Mouse (Mus musculus) CH12.LX (cell line): ENCODE results near the gene Lancl3. TPM values are rescaled to one million over a fixed set of nuclear protein-coding genes. Genes with fewer than 3 reads are reported as not detected.
A peak's percentile ranks its signal among the peaks of the same experiment; 100 is the strongest.

Experiments
- DNase-seq: peaks from one replicate; pipeline ENCODE4 v3.0.0-alpha.2; 2013; ENCODE audit errors: extremely low read depth
- H3K27ac ChIP-seq: 2 replicates; pipeline ENCODE4 v1.5.1; 2012; ENCODE audit warnings: low read depth, mild to moderate bottlenecking, control low read depth, moderate library complexity; ENCODE audit not compliant: insufficient read depth
- H3K27me3 ChIP-seq: replicated peaks from 2 replicates; pipeline ENCODE3; 2012; ENCODE audit warnings: inconsistent platforms
- H3K36me3 ChIP-seq, 2 experiments: replicated peaks in 1 of 2; 2 replicates each; pipeline versions ENCODE3 to v1.6.1; 2012; ENCODE audit warnings: inconsistent platforms in 1 of 2, low read length in 1 of 2, mild to moderate bottlenecking in 1 of 2, mixed read lengths in 1 of 2, moderate library complexity in 1 of 2; ENCODE audit not compliant: control insufficient read depth in 1 of 2, insufficient read depth in 1 of 2
- H3K4me1 ChIP-seq, 2 experiments: 2 replicates each; pipeline ENCODE4 v1.6.1; 2012; ENCODE audit warnings: inconsistent platforms in 1 of 2, moderate library complexity in 1 of 2; ENCODE audit not compliant: insufficient read depth in 2 of 2, control insufficient read depth in 1 of 2
- H3K4me2 ChIP-seq: 2 replicates; pipeline ENCODE4 v1.6.1; 2012; ENCODE audit warnings: low read depth, mild to moderate bottlenecking, control low read depth; ENCODE audit not compliant: poor library complexity, insufficient read depth, severe bottlenecking
- H3K4me3 ChIP-seq, 3 experiments: fragments of 150-350 bp in 1 of 3; sonication (generic) in 1 of 3; replicated peaks in 1 of 3; 2 replicates each; pipeline versions ENCODE3 to v1.5.1; 2011 to 2012; ENCODE audit warnings: low read depth in 2 of 3, low read length in 2 of 3, mild to moderate bottlenecking in 2 of 3, moderate library complexity in 2 of 3, control low read depth in 1 of 3, improper control_type of control experiment in 1 of 3, inconsistent platforms in 1 of 3, mixed read lengths in 1 of 3; ENCODE audit not compliant: poor library complexity in 1 of 3
- H3K79me2 ChIP-seq: replicated peaks from 2 replicates; pipeline ENCODE4 v1.6.1; 2012; ENCODE audit warnings: mild to moderate bottlenecking, moderate library complexity; ENCODE audit not compliant: control insufficient read depth, poor library complexity, insufficient read depth, severe bottlenecking; ENCODE audit errors: extremely low read depth
- H3K9ac ChIP-seq: 2 replicates; pipeline ENCODE4 v1.6.1; 2012; ENCODE audit warnings: low read depth, mild to moderate bottlenecking, control low read depth, moderate library complexity; ENCODE audit not compliant: insufficient read depth
- H3K9me3 ChIP-seq: replicated peaks from 2 replicates; pipeline ENCODE3; 2012; ENCODE audit warnings: low read length, inconsistent platforms, mixed read lengths
- MAX ChIP-seq: IDR thresholded peaks from 2 replicates; pipeline ENCODE4 v1.6.1; 2011; ENCODE audit warnings: low read length, improper control_type of control experiment
- MEF2A ChIP-seq: IDR thresholded peaks from 2 replicates; pipeline ENCODE4 v1.6.1; 2014; ENCODE audit warnings: low read depth, mild to moderate bottlenecking, inconsistent platforms, low read length, improper control_type of control experiment, borderline replicate concordance
- NELFE ChIP-seq: IDR thresholded peaks from 2 replicates; pipeline ENCODE4 v1.6.1; 2011; ENCODE audit warnings: low read depth, low read length, improper control_type of control experiment
- POLR2A ChIP-seq: IDR thresholded peaks from 2 replicates; pipeline ENCODE4 v1.6.1; 2011; ENCODE audit warnings: low read depth, mild to moderate bottlenecking, improper control_type of control experiment, low read length
- RCOR1 ChIP-seq: conservative IDR thresholded peaks from 2 replicates; pipeline ENCODE4 v1.6.1; 2012; ENCODE audit warnings: low read depth, mild to moderate bottlenecking, inconsistent platforms, low read length, improper control_type of control experiment
- USF1 ChIP-seq: IDR thresholded peaks from 2 replicates; pipeline ENCODE4 v1.6.1; 2014; ENCODE audit warnings: low read depth, mild to moderate bottlenecking, inconsistent platforms, low read length, improper control_type of control experiment
- ZMIZ1 ChIP-seq: IDR thresholded peaks from 2 replicates; pipeline ENCODE4 v1.6.1; 2012; ENCODE audit warnings: low read depth, mild to moderate bottlenecking, inconsistent platforms, low read length, improper control_type of control experiment
- dilution Hi-C: fragments of 300-500 bp; cut with MboI; formaldehyde crosslinking; loops from 2 replicates; pipeline ENCODE4 v1.14.3; 2020; ENCODE audit warnings: low sequenced_read_pairs; ENCODE audit not compliant: extremely low pct_unique_long_range_greater_than_20kb, extremely low pct_ligation_motif_present
- in situ Hi-C: fragments of 300-500 bp; cut with MboI; formaldehyde crosslinking; loops from 3 replicates; pipeline ENCODE4 v1.14.3; 2019; ENCODE audit warnings: low sequenced_read_pairs, low pct_ligation_motif_present, low pct_unique_long_range_greater_than_20kb, mixed read lengths
- polyA plus RNA-seq: library from polyadenylated mRNA; unstranded; fragments of >175 nt; gene quantifications from 2 replicates; pipeline ENCODE4 v1.2.1, GENCODE M21; 2012; ENCODE audit warnings: low read depth; ENCODE audit not compliant: insufficient read length
- total RNA-seq, 2 experiments: library from RNA; depleted of rRNA; stranded (reverse); fragments of 300-350 nt in 1 of 2; fragments of >200 nt in 1 of 2; gene quantifications; 2 replicates each; pipeline ENCODE4 v1.2.3; 2012 to 2014

The Lancl3 gene
- total and polyA plus RNA-seq, 3 experiments = 0.07 TPM; not detected in 2

DNA sequence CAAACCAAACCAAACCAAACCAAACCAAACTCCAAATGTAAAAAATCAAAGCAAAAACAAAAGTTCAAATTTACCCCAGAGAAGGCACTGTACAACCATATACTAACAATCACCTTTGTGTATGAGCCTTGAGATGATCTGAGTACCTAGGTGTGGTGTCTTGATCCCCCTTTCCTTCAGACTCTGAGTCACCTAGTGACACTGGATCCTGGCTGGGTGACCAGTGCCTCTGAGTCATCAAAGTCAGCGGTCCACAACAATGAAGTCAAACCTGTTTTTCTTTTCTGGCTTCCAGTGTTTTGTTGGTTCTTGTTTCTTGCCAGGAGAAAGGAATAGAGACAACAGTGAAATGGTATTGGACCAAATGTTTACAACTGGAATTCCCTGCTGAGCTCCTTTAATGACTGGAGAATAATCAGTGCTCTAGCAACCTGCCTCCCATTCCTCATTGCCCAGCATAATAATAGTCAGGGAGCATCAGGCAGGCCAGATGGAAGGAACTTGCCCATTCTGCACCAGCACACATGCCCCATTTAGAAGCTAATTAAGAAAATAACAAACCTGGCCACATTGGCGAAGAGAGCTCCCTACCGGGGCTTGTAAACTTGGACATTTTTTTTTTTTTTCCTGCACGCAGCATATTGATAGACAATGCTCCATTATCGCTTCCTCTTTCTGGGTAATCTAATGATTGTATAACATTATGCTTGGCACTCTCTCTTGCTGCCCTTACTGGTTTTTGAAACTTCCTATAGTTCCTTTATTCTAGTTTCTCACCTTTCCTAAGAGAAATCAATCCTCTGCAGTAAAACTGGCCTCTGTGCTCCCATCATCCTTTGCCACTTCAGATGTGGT lies 41.3 kb downstream of the Lancl3 start:
- Histone ChIP-seq H3K9ac (no peak overlapping the region), H3K79me2 (no peaks in the 10 kb centered on the region), H3K27me3 (no peaks in the 10 kb centered on the region), H3K4me1 (peaks cover 5 to 9% of the 10 kb centered on the region in 2 experiments; a peak in 2 of 4 replicates), H3K36me3 (no peaks in the 10 kb centered on the region), H3K27ac (no peak overlapping the region)
- no peak for DNase-seq
- TF ChIP-seq MAX = no peak
- TF ChIP-seq USF1 = no peak
- no peak for TF ChIP-seq POLR2A
- TF ChIP-seq, all 38 proteins: peak for 0
- Histone ChIP-seq H3K4me3 (no peak overlapping the region), H3K4me2 (no peak overlapping the region), H3K9me3 (no peaks in the 10 kb centered on the region)
- in situ Hi-C loops = no loop called here
- dilution Hi-C loops = no loop called here

DNA sequence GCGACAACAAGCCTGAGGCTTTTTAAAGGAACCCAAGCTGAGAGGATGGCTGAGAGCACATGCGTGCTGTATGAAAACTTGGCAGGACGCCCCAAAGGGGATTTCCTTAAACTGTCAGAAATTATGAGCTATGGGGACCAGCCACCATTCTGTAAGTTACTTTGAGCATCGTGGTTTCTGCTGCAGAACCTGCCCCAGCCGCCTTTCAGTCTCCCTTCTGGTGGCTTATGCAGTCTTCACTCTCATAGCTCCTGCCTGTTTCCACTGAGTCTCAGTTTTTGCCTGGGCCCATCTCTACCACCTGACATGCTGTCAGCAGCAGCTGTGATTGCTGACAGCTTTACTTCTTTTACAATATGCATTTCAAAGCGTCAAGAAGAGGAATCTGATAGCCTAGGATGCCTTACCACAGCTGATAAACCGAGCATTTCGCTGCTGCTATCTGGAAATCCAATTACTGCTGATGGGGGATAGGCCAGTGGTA lies 43.7 kb downstream of the Lancl3 start:
- dilution Hi-C loops = no loop called here

DNA sequence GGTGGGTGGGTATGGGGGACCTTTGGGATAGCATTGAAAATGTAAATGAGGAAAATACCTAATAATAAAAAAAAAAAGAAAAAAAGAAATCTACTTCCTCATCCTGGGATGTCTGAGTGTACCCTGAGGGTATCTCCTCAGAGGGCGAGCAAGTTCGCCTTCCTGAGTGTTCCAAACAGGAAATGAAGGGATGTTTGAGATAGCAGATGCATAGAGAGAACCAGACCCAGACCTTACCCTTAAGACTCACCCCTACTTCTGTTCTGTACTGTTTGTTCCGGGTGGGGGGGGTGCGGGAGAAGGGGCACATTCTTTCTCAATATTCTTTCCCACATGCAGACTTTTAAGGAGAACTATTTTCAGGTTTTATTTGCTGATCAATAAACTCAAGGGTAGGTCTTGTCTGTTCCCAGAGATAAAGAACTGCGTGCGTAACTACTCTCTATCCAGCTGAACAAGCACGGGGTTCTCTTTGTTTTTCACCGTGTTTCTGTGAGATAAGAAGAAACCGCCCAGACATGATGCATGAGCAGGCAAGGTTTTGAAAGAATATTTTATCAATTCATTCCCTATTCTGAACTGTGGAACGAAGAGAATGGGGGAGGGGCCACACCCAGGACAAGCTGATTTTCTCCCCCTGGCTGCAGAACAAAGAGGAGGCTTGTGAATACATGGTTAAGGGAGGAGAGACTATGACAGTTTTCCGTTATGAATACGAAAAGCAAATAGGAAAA lies 45.1 kb downstream of the Lancl3 start:
- Histone ChIP-seq H3K36me3 (no peaks in the 10 kb centered on the region), H3K4me1 (peaks cover 5 to 9% of the 10 kb centered on the region in 2 experiments; a peak in 2 of 4 replicates), H3K27ac (no peak overlapping the region)
- DNase-seq = no peak
- dilution Hi-C loops = no loop called here
- TF ChIP-seq NELFE (no peak), POLR2A (no peak), RCOR1 (no peak)
- TF ChIP-seq, all 38 proteins: peak for 0
- Histone ChIP-seq H3K27me3 (no peaks in the 10 kb centered on the region), H3K79me2 (no peaks in the 10 kb centered on the region), H3K9ac (no peak overlapping the region), H3K9me3 (no peaks in the 10 kb centered on the region), H3K4me3 (no peak overlapping the region), H3K4me2 (no peak overlapping the region)
- in situ Hi-C loops = no loop called here

More for the DNA sequence above, 43.7 kb downstream of the Lancl3 start:
- no peak for TF ChIP-seq ZMIZ1
- no peak for TF ChIP-seq MEF2A
- no peaks in the 10 kb centered on the region for H3K27me3 ChIP-seq
- no peaks in the 10 kb centered on the region for H3K36me3 ChIP-seq
- in situ Hi-C loops = no loop called here
- H3K27ac ChIP-seq = no peak overlapping the region
- H3K4me2 ChIP-seq = no peak overlapping the region
- H3K79me2 ChIP-seq = no peaks in the 10 kb centered on the region
- no peak overlapping the region for H3K4me3 ChIP-seq
- no peak overlapping the region for H3K9ac ChIP-seq
- H3K4me1 ChIP-seq = peaks cover 5 to 9% of the 10 kb centered on the region in 2 experiments; a peak in 2 of 4 replicates
- peak; percentile 8 for DNase-seq
- no peaks in the 10 kb centered on the region for H3K9me3 ChIP-seq
